Mouse (Mus musculus) forebrain, embryonic 11.5 days (tissue): ENCODE results near the gene Mrpl35. TPM values are rescaled to one million over a fixed set of nuclear protein-coding genes. Genes with fewer than 3 reads are reported as not detected.
"Not testable (repeated sequence)": the region's sequence is repeated elsewhere in the genome, so short reads cannot be mapped to it uniquely, and the experiment has no call there.

Experiments
- ATAC-seq: fragments of 200-750 bp; cut with Nextera tagmentation; replicated peaks from 2 replicates; pipeline ENCODE4 v1.8.0; 2017; ENCODE audit warnings: moderate TSS enrichment; ENCODE audit not compliant: low FRiP score
- DNase-seq: peaks from one replicate; pipeline ENCODE4 v3.0.0-alpha.2; 2017; ENCODE audit warnings: low spot score
- H3K27ac ChIP-seq: fragments of 300-500 bp; sonication (generic); 2 replicates; pipeline ENCODE4 v1.5.1; 2014; ENCODE audit warnings: low read depth, low read length
- H3K27me3 ChIP-seq: fragments of 300-500 bp; sonication (generic); 2 replicates; pipeline ENCODE4 v1.6.1; 2014; ENCODE audit warnings: mild to moderate bottlenecking, low read length, mixed read lengths; ENCODE audit not compliant: control insufficient read depth, insufficient read depth
- H3K36me3 ChIP-seq: fragments of 300-500 bp; sonication (generic); 2 replicates; pipeline ENCODE4 v1.6.1; 2014; ENCODE audit warnings: mild to moderate bottlenecking, low read length, moderate library complexity, mixed read lengths; ENCODE audit not compliant: control insufficient read depth, insufficient read depth
- H3K4me1 ChIP-seq: fragments of 300-500 bp; sonication (generic); replicated peaks from 2 replicates; pipeline ENCODE4 v1.6.1; 2014; ENCODE audit warnings: low read length, mixed read lengths; ENCODE audit not compliant: control insufficient read depth, insufficient read depth
- H3K4me2 ChIP-seq: fragments of 300-500 bp; sonication (generic); 2 replicates; pipeline ENCODE4 v1.6.1; 2014; ENCODE audit warnings: low read depth, mild to moderate bottlenecking, low read length, moderate library complexity, mixed read lengths; ENCODE audit not compliant: severe bottlenecking
- H3K4me3 ChIP-seq: fragments of 300-500 bp; sonication (generic); 2 replicates; pipeline ENCODE4 v1.5.1; 2014; ENCODE audit warnings: low read depth, low read length
- H3K9ac ChIP-seq: fragments of 300-500 bp; sonication (generic); 2 replicates; pipeline ENCODE4 v1.6.1; 2014; ENCODE audit warnings: low read length
- H3K9me3 ChIP-seq: fragments of 300-500 bp; sonication (generic); 2 replicates; pipeline ENCODE4 v1.6.1; 2016; ENCODE audit warnings: low read length, mixed read lengths; ENCODE audit not compliant: control insufficient read depth
- WGBS: fragments of 180-500 bp; shearing (Covaris S2); extraction: QIAGEN DNeasy Blood & Tissue Kit; methylation state at CpG from one replicate; pipeline ENCODE4 v1.1.7; 2014; 5-methylcytosine and 5-hydroxymethylcytosine counted together
- polyA plus RNA-seq: library from polyadenylated mRNA; unstranded; fragments of >200 nt; fragmentation: Nextera tagmentation; extraction: Ambion mirVana; gene quantifications from 2 replicates; pipeline ENCODE4 v1.2.1, GENCODE M21; 2014

Gene Mrpl35
- 56.5 and 59.4 TPM in 2 replicates for polyA plus RNA-seq

- H3K4me2 ChIP-seq: no peak within 1 kb of the TSS
- H3K9ac ChIP-seq: no peak within 1 kb of the TSS
- H3K4me1 ChIP-seq: no peaks in the 10 kb centered on the region
- H3K27ac ChIP-seq: no peak within 1 kb of the TSS
- 41% methylated on average over 1 of the region's 1 CpGs for WGBS
- no peak for ATAC-seq
- no peaks in the 10 kb centered on the region; the same call in 1 of the 2 replicates for H3K27me3 ChIP-seq
- no peaks in the 10 kb centered on the region for H3K9me3 ChIP-seq
- no peak for DNase-seq
- H3K4me3 ChIP-seq: no peak within 1 kb of the TSS
- H3K36me3 ChIP-seq: no peaks in the 10 kb centered on the region
Observed at GRCm38 (mm10) chr6:71826869-71827268, at the start of gene Mrpl35. Gene Mrpl35, minus strand, starts transcription at chr6:71826969.

- no peaks in the 10 kb centered on the region for H3K9me3 ChIP-seq
Observed at GRCm38 (mm10) chr6:71871396-71871795, 44.6 kb upstream of the Mrpl35 start.

GRCm38 (mm10) chr6:71868809-71869208 is 42.0 kb upstream of the Mrpl35 start:
- Histone ChIP-seq H3K27me3 (no peaks in the 10 kb centered on the region), H3K36me3 (peaks cover 14% of the 10 kb centered on the region; the same call in 1 of the 2 replicates), H3K4me3 (no peak overlapping the region), H3K4me2 (no peak overlapping the region), H3K4me1 (no peaks in the 10 kb centered on the region), H3K9me3 (no peaks in the 10 kb centered on the region), H3K27ac (no peak overlapping the region), H3K9ac (no peak overlapping the region)
- DNase-seq: no peak
- 87% methylated on average over 1 of the region's 1 CpGs for WGBS
- no peak for ATAC-seq

More at GRCm38 (mm10) chr6:71871396-71871795, 44.6 kb upstream of the Mrpl35 start:
- WGBS: 96% methylated on average over 9 of the region's 9 CpGs
- Histone ChIP-seq H3K4me2 (no peak overlapping the region), H3K4me1 (no peaks in the 10 kb centered on the region), H3K27ac (no peak overlapping the region), H3K27me3 (no peaks in the 10 kb centered on the region), H3K36me3 (peaks cover 3% of the 10 kb centered on the region; the same call in 1 of the 2 replicates), H3K9ac (no peak overlapping the region), H3K4me3 (no peak overlapping the region)
- DNase-seq (no peak), ATAC-seq (no peak)

- peaks cover 18% of the 10 kb centered on the region; the same call in 1 of the 2 replicates for H3K36me3 ChIP-seq
- H3K9me3 ChIP-seq: no peaks in the 10 kb centered on the region
- H3K27me3 ChIP-seq: no peaks in the 10 kb centered on the region
- no peak for DNase-seq
- no peak overlapping the region for H3K4me2 ChIP-seq
- H3K27ac ChIP-seq: no peak overlapping the region
- no peak overlapping the region for H3K9ac ChIP-seq
- WGBS: 90% methylated on average over 2 of the region's 2 CpGs
- H3K4me1 ChIP-seq: no peaks in the 10 kb centered on the region
- no peak overlapping the region for H3K4me3 ChIP-seq
- ATAC-seq: no peak
Observed at GRCm38 (mm10) chr6:71867751-71868150, 41.0 kb upstream of the Mrpl35 start.

- not testable (repeated sequence) for H3K4me3 ChIP-seq, H3K27ac ChIP-seq, H3K9me3 ChIP-seq, H3K4me2 ChIP-seq, H3K4me1 ChIP-seq, H3K27me3 ChIP-seq, H3K9ac ChIP-seq, H3K36me3 ChIP-seq, ATAC-seq, DNase-seq
- WGBS: 94% methylated on average over 6 of the region's 6 CpGs
Observed at GRCm38 (mm10) chr6:71846906-71847305, 20.1 kb upstream of the Mrpl35 start.

- Histone ChIP-seq H3K27ac (no peak overlapping the region), H3K4me3 (no peak overlapping the region), H3K36me3 (no peaks in the 10 kb centered on the region), H3K27me3 (no peaks in the 10 kb centered on the region), H3K9ac (no peak overlapping the region), H3K9me3 (no peaks in the 10 kb centered on the region), H3K4me1 (no peaks in the 10 kb centered on the region), H3K4me2 (no peak overlapping the region)
- 98% methylated on average over 1 of the region's 1 CpGs for WGBS
- DNase-seq (no peak), ATAC-seq (no peak)
Observed at GRCm38 (mm10) chr6:71840597-71841290, 14.0 kb upstream of the Mrpl35 start.

GRCm38 (mm10) chr6:71839815-71840214 is 13.0 kb upstream of the Mrpl35 start:
- Histone ChIP-seq H3K9ac (no peak overlapping the region), H3K4me1 (no peaks in the 10 kb centered on the region), H3K4me2 (no peak overlapping the region), H3K36me3 (no peaks in the 10 kb centered on the region), H3K27ac (no peak overlapping the region), H3K27me3 (no peaks in the 10 kb centered on the region), H3K4me3 (no peak overlapping the region), H3K9me3 (no peaks in the 10 kb centered on the region)
- ATAC-seq: no peak
- no peak for DNase-seq

- H3K9ac ChIP-seq: no peak overlapping the region
- no peaks in the 10 kb centered on the region for H3K27me3 ChIP-seq
- no peak for ATAC-seq
- no peak overlapping the region for H3K4me2 ChIP-seq
- no peak overlapping the region for H3K4me3 ChIP-seq
- H3K36me3 ChIP-seq: no peaks in the 10 kb centered on the region; the same call in 1 of the 2 replicates
- H3K27ac ChIP-seq: no peak overlapping the region
- H3K9me3 ChIP-seq: no peaks in the 10 kb centered on the region
- H3K4me1 ChIP-seq: no peaks in the 10 kb centered on the region; the same call in 1 of the 2 replicates
- 84% methylated on average over 2 of the region's 2 CpGs for WGBS
- no peak for DNase-seq
Observed at GRCm38 (mm10) chr6:71836811-71837210, 10.0 kb upstream of the Mrpl35 start.

GRCm38 (mm10) chr6:71831581-71831960 is 4.8 kb upstream of the Mrpl35 start:
- peak; percentile 99 for ATAC-seq
- no peaks in the 10 kb centered on the region for H3K27me3 ChIP-seq
- peak overlapping the region; percentile 88 for H3K9ac ChIP-seq
- H3K4me1 ChIP-seq: no peaks in the 10 kb centered on the region; the same call in 1 of the 2 replicates
- no peaks in the 10 kb centered on the region; the same call in 1 of the 2 replicates for H3K36me3 ChIP-seq
- WGBS: 1% methylated on average over 21 of the region's 21 CpGs
- H3K4me3 ChIP-seq: peak overlapping the region; percentile 89
- H3K27ac ChIP-seq: peak overlapping the region; percentile 75
- no peaks in the 10 kb centered on the region for H3K9me3 ChIP-seq
- peak; percentile 96 for DNase-seq
- H3K4me2 ChIP-seq: peak overlapping the region; percentile 69
